Mouse (Mus musculus): Measurements from ENCODE around the gene Olfr11. TPM values are rescaled to one million over a fixed set of nuclear protein-coding genes. Genes with fewer than 3 reads are reported as not detected.

Gene Olfr11
- not detected in 2 replicates for polyA plus RNA-seq (2015; fragmentation: Nextera tagmentation; extraction: Ambion mirVana)

DNA sequence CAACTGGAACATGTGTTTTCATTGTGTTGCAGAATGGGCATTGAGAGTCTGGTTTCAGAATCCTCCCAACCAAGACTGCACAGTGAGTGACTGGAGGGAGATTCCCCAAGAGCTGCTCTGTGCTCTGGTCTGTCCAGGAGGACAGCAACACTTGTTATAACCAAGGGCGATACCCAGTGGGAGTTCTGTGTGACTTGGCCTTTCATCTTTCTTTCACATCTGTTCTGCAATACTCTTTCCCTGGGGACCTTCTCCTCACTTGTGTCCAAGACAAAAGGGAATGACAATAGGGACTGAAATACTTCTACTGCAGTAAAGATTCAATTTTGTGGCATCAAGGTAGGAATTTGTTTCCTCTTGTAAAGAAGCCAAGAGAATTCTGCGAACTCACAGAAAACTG, at the start of gene Olfr11:
TSS of gene Olfr11 (minus strand) at position 101 of the 400 bp plus-strand sequence.
- H3K9ac ChIP-seq (ENCODE audit: low read length): no peak within 1 kb of the TSS
- H3K36me3 ChIP-seq (ENCODE audit: control insufficient read depth, insufficient read depth, low read length): no peaks in the 10 kb centered on the region
- no peaks in the 10 kb centered on the region; the same call in 1 of the 2 replicates for H3K9me3 ChIP-seq (ENCODE audit: control insufficient read depth, low read length)
- no peaks in the 10 kb centered on the region for H3K4me1 ChIP-seq (replicated peaks; ENCODE audit: control insufficient read depth, insufficient read depth, low read length)
- ATAC-seq (ENCODE audit: low read depth): no peak
- no peak within 1 kb of the TSS for H3K4me3 ChIP-seq (ENCODE audit: low read length)
- H3K27ac ChIP-seq (ENCODE audit: low read length): no peak within 1 kb of the TSS
- WGBS: 87% methylated on average over 2 of the region's 2 CpGs
- no peaks in the 10 kb centered on the region for H3K27me3 ChIP-seq (ENCODE audit: control insufficient read depth, insufficient read depth, low read depth, low read length)
- H3K4me2 ChIP-seq (ENCODE audit: low read depth, low read length): no peak within 1 kb of the TSS

DNA sequence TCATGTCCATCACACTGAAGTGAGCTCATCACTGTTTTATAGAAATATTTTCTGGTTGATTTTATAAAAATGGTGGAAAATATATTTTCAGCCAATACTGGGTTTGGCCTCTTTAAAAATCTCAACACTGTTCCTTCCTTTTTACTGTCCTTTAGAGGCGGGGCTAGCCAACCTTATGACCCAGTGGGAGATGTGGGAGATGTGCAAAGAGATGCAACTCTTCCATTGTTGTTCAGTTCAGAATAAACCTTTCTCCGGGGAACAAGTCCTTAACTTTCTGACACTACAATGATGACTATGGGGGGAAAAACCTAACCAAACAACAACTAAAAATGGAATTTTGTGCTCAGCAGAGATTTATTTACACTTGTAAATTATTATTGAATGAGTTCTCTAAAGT, 35.0 kb upstream of the Olfr11 start, which contains the start of gene Olfr1360:
TSS of gene Olfr1360 (minus strand) at position 101 of the 400 bp plus-strand sequence.
- Histone ChIP-seq H3K9ac (ENCODE audit: low read length) (no peak within 1 kb of the TSS), H3K9me3 (ENCODE audit: control insufficient read depth, low read length) (no peaks in the 10 kb centered on the region), H3K27ac (ENCODE audit: low read length) (no peak within 1 kb of the TSS), H3K4me1 (replicated peaks; ENCODE audit: control insufficient read depth, insufficient read depth, low read length) (no peaks in the 10 kb centered on the region), H3K4me2 (ENCODE audit: low read depth, low read length) (no peak within 1 kb of the TSS), H3K36me3 (ENCODE audit: control insufficient read depth, insufficient read depth, low read length) (no peaks in the 10 kb centered on the region), H3K4me3 (ENCODE audit: low read length) (no peak within 1 kb of the TSS), H3K27me3 (ENCODE audit: control insufficient read depth, insufficient read depth, low read depth, low read length) (no peaks in the 10 kb centered on the region)
- no peak for ATAC-seq (ENCODE audit: low read depth)
- 88% methylated on average over 2 of the region's 2 CpGs for WGBS

DNA sequence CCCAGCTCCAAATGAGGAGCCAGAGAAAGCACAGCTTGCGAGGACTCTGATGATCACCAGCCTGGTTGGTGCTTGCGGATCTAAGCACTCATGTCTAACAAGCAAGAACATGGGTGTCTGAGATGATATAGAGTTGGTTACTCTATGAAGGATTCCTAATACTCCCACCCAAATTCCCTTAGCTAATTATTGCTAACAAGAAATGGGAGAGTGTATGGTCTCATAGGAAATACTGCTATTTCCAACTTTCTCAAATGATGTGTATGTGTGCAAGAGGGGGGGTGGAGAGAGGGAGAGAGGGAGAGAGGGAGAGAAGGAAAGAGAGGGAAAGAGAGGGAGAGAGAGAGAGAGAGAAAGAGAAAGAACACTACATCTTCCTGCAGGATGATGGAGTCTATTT, 21.0 kb upstream of the Olfr11 start, which contains the start of gene Olfr1361:
TSS of gene Olfr1361 (minus strand) at position 101 of the 400 bp plus-strand sequence.
- Histone ChIP-seq H3K36me3 (ENCODE audit: control insufficient read depth, insufficient read depth, low read length) (no peaks in the 10 kb centered on the region), H3K4me1 (replicated peaks; ENCODE audit: control insufficient read depth, insufficient read depth, low read length) (no peaks in the 10 kb centered on the region), H3K4me2 (ENCODE audit: low read depth, low read length) (no peak within 1 kb of the TSS), H3K4me3 (ENCODE audit: low read length) (no peak within 1 kb of the TSS), H3K9me3 (ENCODE audit: control insufficient read depth, low read length) (no peaks in the 10 kb centered on the region), H3K9ac (ENCODE audit: low read length) (no peak within 1 kb of the TSS), H3K27me3 (ENCODE audit: control insufficient read depth, insufficient read depth, low read depth, low read length) (no peaks in the 10 kb centered on the region), H3K27ac (ENCODE audit: low read length) (no peak within 1 kb of the TSS)
- ATAC-seq (ENCODE audit: low read depth): no peak
- 65% methylated on average over 2 of the region's 2 CpGs for WGBS

GRCm38 (mm10) chr13:21613922-21614321, 28.4 kb downstream of the Olfr11 start, which contains the start of gene Olfr1362:
Gene Olfr1362 (minus strand): TSS chr13:21614022.
- H3K4me1 ChIP-seq (replicated peaks; ENCODE audit: control insufficient read depth, insufficient read depth, low read length): no peaks in the 10 kb centered on the region
- H3K9me3 ChIP-seq (ENCODE audit: control insufficient read depth, low read length): no peaks in the 10 kb centered on the region
- ATAC-seq (ENCODE audit: low read depth): no peak
- H3K4me3 ChIP-seq (ENCODE audit: low read length): no peak within 1 kb of the TSS
- no peak within 1 kb of the TSS for H3K27ac ChIP-seq (ENCODE audit: low read length)
- no peak within 1 kb of the TSS for H3K4me2 ChIP-seq (ENCODE audit: low read depth, low read length)
- H3K27me3 ChIP-seq (ENCODE audit: control insufficient read depth, insufficient read depth, low read depth, low read length): no peaks in the 10 kb centered on the region
- H3K36me3 ChIP-seq (ENCODE audit: control insufficient read depth, insufficient read depth, low read length): no peaks in the 10 kb centered on the region
- H3K9ac ChIP-seq (ENCODE audit: low read length): no peak within 1 kb of the TSS

- Histone ChIP-seq H3K4me1 (replicated peaks; ENCODE audit: control insufficient read depth, insufficient read depth, low read length) (no peaks in the 10 kb centered on the region), H3K4me3 (ENCODE audit: low read length) (no peak overlapping the region), H3K36me3 (ENCODE audit: control insufficient read depth, insufficient read depth, low read length) (no peaks in the 10 kb centered on the region), H3K9me3 (ENCODE audit: control insufficient read depth, low read length) (no peaks in the 10 kb centered on the region), H3K9ac (ENCODE audit: low read length) (no peak overlapping the region), H3K27me3 (ENCODE audit: control insufficient read depth, insufficient read depth, low read depth, low read length) (no peaks in the 10 kb centered on the region), H3K4me2 (ENCODE audit: low read depth, low read length) (no peak overlapping the region), H3K27ac (ENCODE audit: low read length) (no peak overlapping the region)
- ATAC-seq (ENCODE audit: low read depth): no peak
- WGBS: 55% methylated on average over 2 of the region's 2 CpGs
Measured at GRCm38 (mm10) chr13:21591618-21592017, 50.7 kb downstream of the Olfr11 start.

Other genes with a start within 250 kb of the Olfr11 start
- gene Zkscan3, start 239.8 kb downstream of the Olfr11 start, polyA plus RNA-seq (2015; fragmentation: Nextera tagmentation; extraction: Ambion mirVana): 84.4 and 85.3 TPM in 2 replicates
- gene Pgbd1, start 201.5 kb downstream of the Olfr11 start, polyA plus RNA-seq (2015; fragmentation: Nextera tagmentation; extraction: Ambion mirVana): 3.3 and 3.7 TPM in 2 replicates
- 35.1 and 39.0 TPM in 2 replicates for gene Zscan26, start 188.8 kb downstream of the Olfr11 start, polyA plus RNA-seq (2015; fragmentation: Nextera tagmentation; extraction: Ambion mirVana)
- gene Nkapl, start 174.0 kb downstream of the Olfr11 start, polyA plus RNA-seq (2015; fragmentation: Nextera tagmentation; extraction: Ambion mirVana): 3.7 and 4.0 TPM in 2 replicates
- gene Zkscan4, start 163.6 kb downstream of the Olfr11 start, polyA plus RNA-seq (2015; fragmentation: Nextera tagmentation; extraction: Ambion mirVana): 2.8 and 3.9 TPM in 2 replicates
- gene Gm10065, start 163.1 kb downstream of the Olfr11 start, polyA plus RNA-seq (2015; fragmentation: Nextera tagmentation; extraction: Ambion mirVana): not detected in 2 replicates
- gene AK157302, start 147.3 kb downstream of the Olfr11 start, polyA plus RNA-seq (2015; fragmentation: Nextera tagmentation; extraction: Ambion mirVana): 0.80 and 1.4 TPM in 2 replicates
- 5.8 and 9.4 TPM in 2 replicates for gene Gm11273, start 141.1 kb downstream of the Olfr11 start, polyA plus RNA-seq (2015; fragmentation: Nextera tagmentation; extraction: Ambion mirVana)
- 5.8 and 6.3 TPM in 2 replicates for gene Zkscan8, start 111.4 kb downstream of the Olfr11 start, polyA plus RNA-seq (2015; fragmentation: Nextera tagmentation; extraction: Ambion mirVana)
- 0.11 and 0.24 TPM in 2 replicates for gene Olfr1366, start 99.7 kb downstream of the Olfr11 start, polyA plus RNA-seq (2015; fragmentation: Nextera tagmentation; extraction: Ambion mirVana)
- 0.04 TPM in 1 of 2 replicates, not detected in the other for gene Olfr1535, start 82.6 kb downstream of the Olfr11 start, polyA plus RNA-seq (2015; fragmentation: Nextera tagmentation; extraction: Ambion mirVana)
- not detected in 2 replicates for gene Olfr1364, start 60.8 kb downstream of the Olfr11 start, polyA plus RNA-seq (2015; fragmentation: Nextera tagmentation; extraction: Ambion mirVana)
- gene Olfr1362, start 28.5 kb downstream of the Olfr11 start, polyA plus RNA-seq (2015; fragmentation: Nextera tagmentation; extraction: Ambion mirVana): not detected in 2 replicates
- not detected in 2 replicates for gene Olfr1361, start 20.9 kb upstream of the Olfr11 start, polyA plus RNA-seq (2015; fragmentation: Nextera tagmentation; extraction: Ambion mirVana)
- not detected in 2 replicates for gene Olfr1360, start 34.9 kb upstream of the Olfr11 start, polyA plus RNA-seq (2015; fragmentation: Nextera tagmentation; extraction: Ambion mirVana)
- not detected in 2 replicates for gene Olfr1359, start 55.6 kb upstream of the Olfr11 start, polyA plus RNA-seq (2015; fragmentation: Nextera tagmentation; extraction: Ambion mirVana)
- gene Hist1h2bl, start 73.6 kb upstream of the Olfr11 start, polyA plus RNA-seq (2015; fragmentation: Nextera tagmentation; extraction: Ambion mirVana): 3.4 and 4.5 TPM in 2 replicates
- gene Hist1h2ai, start 73.9 kb upstream of the Olfr11 start, polyA plus RNA-seq (2015; fragmentation: Nextera tagmentation; extraction: Ambion mirVana): 33.0 and 45.8 TPM in 2 replicates
- gene Hist1h3h, start 75.1 kb upstream of the Olfr11 start, polyA plus RNA-seq (2015; fragmentation: Nextera tagmentation; extraction: Ambion mirVana): 13.5 and 20.4 TPM in 2 replicates
- gene Hist1h2bm, start 79.5 kb upstream of the Olfr11 start, polyA plus RNA-seq (2015; fragmentation: Nextera tagmentation; extraction: Ambion mirVana): 4.9 and 5.8 TPM in 2 replicates
- 1.3 and 1.4 TPM in 2 replicates for gene Hist1h4j, start 92.5 kb upstream of the Olfr11 start, polyA plus RNA-seq (2015; fragmentation: Nextera tagmentation; extraction: Ambion mirVana)
- 2.0 and 5.4 TPM in 2 replicates for gene Hist1h4k, start 108.0 kb upstream of the Olfr11 start, polyA plus RNA-seq (2015; fragmentation: Nextera tagmentation; extraction: Ambion mirVana)
- gene Hist1h2ak, start 111.3 kb upstream of the Olfr11 start, polyA plus RNA-seq (2015; fragmentation: Nextera tagmentation; extraction: Ambion mirVana): 31.5 and 35.8 TPM in 2 replicates
- gene Hist1h2bn, start 111.6 kb upstream of the Olfr11 start, polyA plus RNA-seq (2015; fragmentation: Nextera tagmentation; extraction: Ambion mirVana): 5.8 and 7.8 TPM in 2 replicates
- gene Hist1h1b, start 138.1 kb upstream of the Olfr11 start, polyA plus RNA-seq (2015; fragmentation: Nextera tagmentation; extraction: Ambion mirVana): 23.4 and 24.2 TPM in 2 replicates
- gene Hist1h3i, start 140.9 kb upstream of the Olfr11 start, polyA plus RNA-seq (2015; fragmentation: Nextera tagmentation; extraction: Ambion mirVana): 103 and 124 TPM in 2 replicates
- gene Hist1h2an, start 144.7 kb upstream of the Olfr11 start, polyA plus RNA-seq (2015; fragmentation: Nextera tagmentation; extraction: Ambion mirVana): 1.8 and 5.1 TPM in 2 replicates
- 1.0 and 1.2 TPM in 2 replicates for gene Hist1h2bp, start 144.9 kb upstream of the Olfr11 start, polyA plus RNA-seq (2015; fragmentation: Nextera tagmentation; extraction: Ambion mirVana)
- gene Hist1h2bq, start 167.7 kb upstream of the Olfr11 start, polyA plus RNA-seq (2015; fragmentation: Nextera tagmentation; extraction: Ambion mirVana): 24.2 and 25.0 TPM in 2 replicates
- gene Hist1h2ao, start 167.9 kb upstream of the Olfr11 start, polyA plus RNA-seq (2015; fragmentation: Nextera tagmentation; extraction: Ambion mirVana): 3.4 TPM in 1 of 2 replicates, not detected in the other
- gene Hist1h4m, start 169.2 kb upstream of the Olfr11 start, polyA plus RNA-seq (2015; fragmentation: Nextera tagmentation; extraction: Ambion mirVana): not detected in 2 replicates
- 19.0 and 22.4 TPM in 2 replicates for gene Hist1h4n, start 189.7 kb upstream of the Olfr11 start, polyA plus RNA-seq (2015; fragmentation: Nextera tagmentation; extraction: Ambion mirVana)
- gene Hist1h2ap, start 191.0 kb upstream of the Olfr11 start, polyA plus RNA-seq (2015; fragmentation: Nextera tagmentation; extraction: Ambion mirVana): 3,144 and 3,910 TPM in 2 replicates
- 26.3 and 29.0 TPM in 2 replicates for gene Hist1h2br, start 191.2 kb upstream of the Olfr11 start, polyA plus RNA-seq (2015; fragmentation: Nextera tagmentation; extraction: Ambion mirVana)

Data from lung, embryonic 16.5 days (tissue).